Mouse (Mus musculus) WW6 (cell line): Measurements from ENCODE around the gene Hoxa3.
A peak's percentile ranks its signal among the peaks of the same experiment; 100 is the strongest.

ENCODE experiments used
- DNase-seq: peaks from one replicate; pipeline ENCODE4 v3.0.0-alpha.2; 2013; ENCODE audit warnings: low read depth, low spot score

The Hoxa3 gene

GRCm38 (mm10) chr6:52232568-52232965, 19.4 kb upstream of the Hoxa3 start:
- no peak for DNase-seq

- DNase-seq, result no peak
Measured at GRCm38 (mm10) chr6:52231885-52232567, 18.9 kb upstream of the Hoxa3 start.

GRCm38 (mm10) chr6:52230516-52231165, 17.5 kb upstream of the Hoxa3 start, which contains the start of gene Hoxa9:
TSS of gene Hoxa9 (minus strand) at chr6:52231089.
- DNase-seq, result no peak

- DNase-seq, result no peak
Measured at GRCm38 (mm10) chr6:52229558-52230416, 16.7 kb upstream of the Hoxa3 start.

GRCm38 (mm10) chr6:52228475-52229465, 15.6 kb upstream of the Hoxa3 start:
- DNase-seq, result no peak

GRCm38 (mm10) chr6:52227470-52228222, 14.5 kb upstream of the Hoxa3 start:
- no peak for DNase-seq

- DNase-seq, result no peak
Measured at GRCm38 (mm10) chr6:52226569-52227257, 13.6 kb upstream of the Hoxa3 start.

GRCm38 (mm10) chr6:52225612-52226568, 12.8 kb upstream of the Hoxa3 start:
- no peak for DNase-seq

GRCm38 (mm10) chr6:52224895-52225611, 11.9 kb upstream of the Hoxa3 start:
- no peak for DNase-seq

GRCm38 (mm10) chr6:52223939-52224760, 11.0 kb upstream of the Hoxa3 start:
- DNase-seq, result no peak

- no peak for DNase-seq
Measured at GRCm38 (mm10) chr6:52222729-52223128, 9.6 kb upstream of the Hoxa3 start.

- no peak for DNase-seq
Measured at GRCm38 (mm10) chr6:52221993-52222685, 9.0 kb upstream of the Hoxa3 start.

- peak; percentile 84 for DNase-seq
Measured at GRCm38 (mm10) chr6:52221337-52221992, 8.3 kb upstream of the Hoxa3 start, which contains the start of gene Hoxa7. TSS of gene Hoxa7 (minus strand) at chr6:52221854.

GRCm38 (mm10) chr6:52220865-52221310, 7.8 kb upstream of the Hoxa3 start:
- DNase-seq, result no peak

- no peak for DNase-seq
Measured at GRCm38 (mm10) chr6:52220003-52220864, 7.1 kb upstream of the Hoxa3 start.
